Mouse (Mus musculus) left cerebral cortex, adult 11 months (tissue): ENCODE results near the gene Rfx3.

Experiments
- DNase-seq: peaks from one replicate; pipeline ENCODE4 v3.0.0; 2022; ENCODE audit warnings: low spot score

Rfx3 gene

GRCm38 (mm10) chr19:27905172-27905571, 105.8 kb downstream of the Rfx3 start:
- no peak for DNase-seq

GRCm38 (mm10) chr19:27904655-27905054, 106.3 kb downstream of the Rfx3 start:
- peak; percentile 53 for DNase-seq

GRCm38 (mm10) chr19:27904209-27904608, 106.8 kb downstream of the Rfx3 start:
- no peak for DNase-seq

GRCm38 (mm10) chr19:27902601-27903000, 108.4 kb downstream of the Rfx3 start:
- no peak for DNase-seq

GRCm38 (mm10) chr19:27901693-27902092, 109.3 kb downstream of the Rfx3 start:
- no peak for DNase-seq

GRCm38 (mm10) chr19:27884520-27884919, 126.4 kb downstream of the Rfx3 start:
- DNase-seq: no peak

- DNase-seq: no peak
Observed at GRCm38 (mm10) chr19:27877429-27877828, 133.5 kb downstream of the Rfx3 start.

GRCm38 (mm10) chr19:27870794-27871193, 140.2 kb downstream of the Rfx3 start:
- no peak for DNase-seq

- no peak for DNase-seq
Observed at GRCm38 (mm10) chr19:27859641-27860040, 151.3 kb downstream of the Rfx3 start.

GRCm38 (mm10) chr19:27848946-27849345, 162.0 kb downstream of the Rfx3 start:
- no peak for DNase-seq

GRCm38 (mm10) chr19:27847055-27847454, 163.9 kb downstream of the Rfx3 start:
- no peak for DNase-seq

- DNase-seq: no peak
Observed at GRCm38 (mm10) chr19:27838635-27839034, 172.3 kb downstream of the Rfx3 start.

- no peak for DNase-seq
Observed at GRCm38 (mm10) chr19:27838041-27838440, 172.9 kb downstream of the Rfx3 start.

GRCm38 (mm10) chr19:27832448-27832847, 178.5 kb downstream of the Rfx3 start:
- no peak for DNase-seq

- DNase-seq: no peak
Observed at GRCm38 (mm10) chr19:27828316-27828715, 182.7 kb downstream of the Rfx3 start.

- no peak for DNase-seq
Observed at GRCm38 (mm10) chr19:27817661-27818060, 193.3 kb downstream of the Rfx3 start.

GRCm38 (mm10) chr19:27780030-27780429, 230.9 kb downstream of the Rfx3 start:
- DNase-seq: peak; percentile 12

- no peak for DNase-seq
Observed at GRCm38 (mm10) chr19:27770716-27771265, 240.2 kb downstream of the Rfx3 start.

GRCm38 (mm10) chr19:27768444-27768843, 242.5 kb downstream of the Rfx3 start:
- DNase-seq: no peak

GRCm38 (mm10) chr19:27760309-27760708, 250.7 kb downstream of the Rfx3 start:
- no peak for DNase-seq

GRCm38 (mm10) chr19:27759347-27759746, 251.6 kb downstream of the Rfx3 start:
- DNase-seq: no peak

- DNase-seq: no peak
Observed at GRCm38 (mm10) chr19:27747301-27747700, 263.7 kb downstream of the Rfx3 start.

GRCm38 (mm10) chr19:27738908-27739307, 272.1 kb downstream of the Rfx3 start:
- no peak for DNase-seq

- no peak for DNase-seq
Observed at GRCm38 (mm10) chr19:27736571-27736970, 274.4 kb downstream of the Rfx3 start.

GRCm38 (mm10) chr19:27718931-27719330, 292.0 kb downstream of the Rfx3 start:
- DNase-seq: no peak
